Mouse (Mus musculus) heart, embryonic 15.5 days (tissue): Measurements from ENCODE around the gene Rabgap1l. TPM values are rescaled to one million over a fixed set of nuclear protein-coding genes. Genes with fewer than 3 reads are reported as not detected.

Experiments
- ATAC-seq: fragments of 200-750 bp; cut with Nextera tagmentation; replicated peaks from 2 replicates; pipeline ENCODE4 v1.8.0; 2017; ENCODE audit warnings: low read depth, moderate TSS enrichment; ENCODE audit not compliant: insufficient number of reproducible peaks, insufficient read depth, low FRiP score
- H3K27ac ChIP-seq: fragments of 300-500 bp; sonication (generic); 2 replicates; pipeline ENCODE4 v1.5.1; 2015; ENCODE audit warnings: mild to moderate bottlenecking, inconsistent platforms
- H3K27me3 ChIP-seq: fragments of 300-500 bp; sonication (generic); 2 replicates; pipeline ENCODE4 v1.6.1; 2015; ENCODE audit warnings: inconsistent platforms
- H3K36me3 ChIP-seq: fragments of 300-500 bp; sonication (generic); 2 replicates; pipeline ENCODE4 v1.6.1; 2015; ENCODE audit warnings: mild to moderate bottlenecking, inconsistent platforms
- H3K4me1 ChIP-seq: fragments of 300-500 bp; sonication (generic); replicated peaks from 2 replicates; pipeline ENCODE4 v1.6.1; 2015; ENCODE audit warnings: inconsistent platforms
- H3K4me2 ChIP-seq: fragments of 300-500 bp; sonication (generic); 2 replicates; pipeline ENCODE4 v1.6.1; 2015; ENCODE audit warnings: inconsistent platforms, mild to moderate bottlenecking, moderate library complexity
- H3K4me3 ChIP-seq: fragments of 300-500 bp; sonication (generic); 2 replicates; pipeline ENCODE4 v1.5.1; 2015; ENCODE audit warnings: mild to moderate bottlenecking, inconsistent platforms
- H3K9ac ChIP-seq: fragments of 300-500 bp; sonication (generic); 2 replicates; pipeline ENCODE4 v1.6.1; 2015; ENCODE audit warnings: mild to moderate bottlenecking, inconsistent platforms
- H3K9me3 ChIP-seq: fragments of 300-500 bp; sonication (generic); replicated peaks from 2 replicates; pipeline ENCODE4 v1.6.1; 2016; ENCODE audit warnings: inconsistent platforms
- WGBS: fragments of 180-500 bp; shearing (Covaris S2); methylation state at CpG from one replicate; pipeline ENCODE4 v1.1.7; 2015; ENCODE audit warnings: mixed read lengths; 5-methylcytosine and 5-hydroxymethylcytosine counted together
- polyA plus RNA-seq: library from polyadenylated mRNA; unstranded; fragments of >200 nt; fragmentation: Nextera tagmentation; extraction: Ambion mirVana; gene quantifications from 2 replicates; pipeline ENCODE4 v1.2.1, GENCODE M21; 2015

Gene Rabgap1l
- polyA plus RNA-seq, 1 experiment from 2014 or later, result 79.1 TPM

DNA sequence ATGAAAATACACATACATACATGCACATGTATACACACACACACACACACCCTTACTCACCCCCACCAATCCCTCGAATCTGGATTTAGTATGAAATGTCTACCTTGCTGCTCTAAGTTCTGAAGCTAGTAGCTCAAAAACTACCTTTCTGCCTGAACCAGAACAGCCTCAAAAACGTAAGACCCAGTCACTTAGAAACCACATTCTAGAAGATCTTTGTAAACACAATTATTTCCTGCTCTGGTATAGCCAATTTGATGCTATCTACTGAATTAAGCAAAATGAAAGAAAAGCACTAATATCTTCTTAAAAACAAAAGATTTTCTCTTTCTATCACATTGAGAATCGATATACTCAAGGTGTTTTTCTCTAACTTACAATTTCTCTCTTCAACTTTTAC lies 6.4 kb downstream of the Rabgap1l start:
- Histone ChIP-seq H3K4me2 (no peak overlapping the region), H3K27me3 (no peaks in the 10 kb centered on the region), H3K27ac (peak overlapping the region; percentile 66; the same call in 1 of the 2 replicates), H3K4me3 (no peak overlapping the region), H3K36me3 (no peaks in the 10 kb centered on the region), H3K9me3 (no peaks in the 10 kb centered on the region), H3K4me1 (peaks cover 14% of the 10 kb centered on the region), H3K9ac (no peak overlapping the region)
- ATAC-seq, result no peak
- WGBS, result 85% methylated on average over 3 of the region's 3 CpGs

DNA sequence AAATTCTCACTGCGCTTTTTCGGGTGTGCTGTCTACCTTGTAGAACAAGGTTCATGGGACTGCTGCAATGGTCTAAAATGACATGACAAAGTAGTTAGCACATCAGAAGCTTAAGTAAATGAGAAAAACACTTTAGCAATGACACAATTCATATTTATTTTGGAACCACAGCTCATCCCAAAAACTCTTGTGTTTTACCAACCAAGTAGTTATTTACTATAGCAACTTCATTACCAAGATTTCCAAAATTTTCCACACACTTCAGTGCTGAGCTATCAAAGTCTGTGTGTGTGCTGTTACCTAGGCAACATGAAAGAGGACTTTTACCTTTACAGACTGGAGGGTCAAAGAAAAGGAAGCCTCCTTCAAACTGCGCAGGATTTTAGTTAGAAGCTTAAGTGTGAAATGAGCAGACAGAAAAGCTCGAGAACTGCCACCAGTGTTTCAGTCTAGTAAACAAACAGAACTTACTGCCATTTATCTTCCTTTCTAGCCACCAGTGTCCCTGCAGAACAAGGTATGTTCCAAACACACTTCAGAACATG lies 7.3 kb downstream of the Rabgap1l start:
- no peaks in the 10 kb centered on the region for H3K27me3 ChIP-seq
- no peak for ATAC-seq
- no peak overlapping the region for H3K4me3 ChIP-seq
- H3K27ac ChIP-seq, result no peak overlapping the region
- H3K36me3 ChIP-seq, result no peaks in the 10 kb centered on the region
- peaks cover 12% of the 10 kb centered on the region for H3K4me1 ChIP-seq
- no peak overlapping the region for H3K4me2 ChIP-seq
- H3K9ac ChIP-seq, result no peak overlapping the region
- WGBS, result 84% methylated on average over 4 of the region's 4 CpGs
- no peaks in the 10 kb centered on the region for H3K9me3 ChIP-seq

DNA sequence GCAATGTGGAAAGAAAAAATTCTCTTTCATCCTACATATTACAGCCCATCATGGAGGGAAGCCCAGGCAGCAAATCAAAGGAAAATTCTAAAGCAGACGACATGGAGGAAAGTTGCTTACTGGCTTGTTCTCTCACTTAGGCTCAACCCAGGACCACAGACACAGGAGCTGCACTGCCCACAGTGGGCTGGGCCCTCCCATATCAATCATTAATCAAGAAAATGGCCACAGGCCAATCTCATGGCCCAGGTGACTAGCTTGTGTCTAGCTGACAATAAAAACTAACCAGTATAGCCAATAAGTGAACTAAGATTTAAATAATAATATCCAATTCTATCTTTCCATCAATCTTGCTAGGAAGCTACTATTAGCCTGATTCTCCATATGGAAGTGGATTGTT lies 8.9 kb downstream of the Rabgap1l start:
- no peak overlapping the region for H3K4me2 ChIP-seq
- peaks cover 12% of the 10 kb centered on the region for H3K4me1 ChIP-seq
- H3K9ac ChIP-seq, result no peak overlapping the region
- H3K27ac ChIP-seq, result no peak overlapping the region
- H3K27me3 ChIP-seq, result no peaks in the 10 kb centered on the region
- WGBS, result 65% methylated on average over 1 of the region's 1 CpGs
- H3K9me3 ChIP-seq, result no peaks in the 10 kb centered on the region
- no peaks in the 10 kb centered on the region for H3K36me3 ChIP-seq
- no peak overlapping the region for H3K4me3 ChIP-seq
- ATAC-seq, result no peak

DNA sequence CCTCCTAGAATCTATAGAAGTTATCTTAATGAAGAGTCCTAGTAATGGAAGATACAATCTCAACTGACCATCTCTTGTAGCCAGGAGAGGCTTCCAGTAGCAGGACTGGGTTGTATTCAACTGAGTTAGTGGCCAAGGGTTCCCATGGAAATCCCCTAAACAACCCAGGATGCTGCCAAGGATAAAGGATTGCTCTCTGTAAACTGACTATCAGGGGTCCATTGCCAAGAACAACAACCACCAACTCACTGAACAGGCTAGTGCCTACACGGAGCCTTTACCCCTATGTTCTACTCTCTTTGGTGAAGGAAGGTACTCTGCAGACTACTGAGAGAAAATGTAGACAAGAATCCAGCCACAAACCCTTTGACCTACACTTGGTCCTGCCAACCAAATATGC lies 18.8 kb downstream of the Rabgap1l start:
- no peak overlapping the region for H3K4me3 ChIP-seq
- H3K27ac ChIP-seq, result no peak overlapping the region
- no peaks in the 10 kb centered on the region for H3K27me3 ChIP-seq
- ATAC-seq, result no peak
- 73% methylated on average over 1 of the region's 1 CpGs for WGBS
- H3K9me3 ChIP-seq, result no peaks in the 10 kb centered on the region
- no peaks in the 10 kb centered on the region for H3K4me1 ChIP-seq
- no peak overlapping the region for H3K9ac ChIP-seq
- no peaks in the 10 kb centered on the region for H3K36me3 ChIP-seq
- no peak overlapping the region for H3K4me2 ChIP-seq

DNA sequence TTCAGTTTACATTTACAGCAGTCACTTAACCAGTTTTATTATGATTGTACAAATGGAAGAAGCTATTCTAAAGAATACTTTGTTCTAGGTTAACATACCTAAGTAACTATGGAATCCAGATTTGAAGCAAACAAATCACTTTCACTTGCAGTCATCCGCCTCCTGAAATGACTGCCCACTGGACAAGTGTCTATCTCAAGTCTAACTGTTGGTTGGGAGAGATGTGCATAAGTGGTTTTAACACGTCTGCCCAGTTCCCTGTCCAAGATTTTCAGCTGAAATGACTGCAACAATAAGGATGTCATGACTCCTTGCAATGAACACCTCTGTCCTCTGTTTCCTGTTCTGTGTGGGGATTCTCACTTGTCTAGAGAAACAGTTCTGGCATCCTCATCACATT lies 27.4 kb downstream of the Rabgap1l start:
- H3K27me3 ChIP-seq, result no peaks in the 10 kb centered on the region
- WGBS, result 55% methylated on average over 2 of the region's 2 CpGs
- no peak overlapping the region for H3K4me3 ChIP-seq
- no peak for ATAC-seq
- no peaks in the 10 kb centered on the region for H3K36me3 ChIP-seq
- no peak overlapping the region for H3K27ac ChIP-seq
- no peak overlapping the region for H3K9ac ChIP-seq
- no peak overlapping the region for H3K4me2 ChIP-seq
- no peaks in the 10 kb centered on the region for H3K9me3 ChIP-seq
- H3K4me1 ChIP-seq, result no peaks in the 10 kb centered on the region

DNA sequence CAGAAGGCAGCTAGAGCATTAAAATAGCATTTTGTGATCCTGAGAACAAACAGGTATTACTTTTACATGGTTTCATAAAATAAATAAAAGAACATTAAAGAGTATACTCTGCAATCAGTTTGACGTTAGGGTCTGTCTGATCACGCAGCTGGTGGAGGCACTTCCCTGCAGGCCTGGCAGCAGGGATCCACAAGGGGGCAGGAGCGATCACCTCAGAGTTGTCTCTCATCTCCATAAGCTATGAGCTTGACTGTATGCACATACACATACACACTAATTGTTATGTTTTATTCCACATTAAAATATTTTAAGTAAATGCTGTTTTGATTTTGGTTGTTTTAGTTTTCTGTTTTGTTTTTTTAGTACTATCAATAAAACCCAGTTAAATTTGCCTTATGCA lies 34.8 kb downstream of the Rabgap1l start:
- Histone ChIP-seq H3K4me1 (no peaks in the 10 kb centered on the region), H3K27me3 (no peaks in the 10 kb centered on the region), H3K27ac (no peak overlapping the region), H3K4me2 (no peak overlapping the region), H3K9me3 (no peaks in the 10 kb centered on the region), H3K9ac (no peak overlapping the region), H3K36me3 (no peaks in the 10 kb centered on the region), H3K4me3 (no peak overlapping the region)
- 35% methylated on average over 3 of the region's 3 CpGs for WGBS
- ATAC-seq, result no peak

DNA sequence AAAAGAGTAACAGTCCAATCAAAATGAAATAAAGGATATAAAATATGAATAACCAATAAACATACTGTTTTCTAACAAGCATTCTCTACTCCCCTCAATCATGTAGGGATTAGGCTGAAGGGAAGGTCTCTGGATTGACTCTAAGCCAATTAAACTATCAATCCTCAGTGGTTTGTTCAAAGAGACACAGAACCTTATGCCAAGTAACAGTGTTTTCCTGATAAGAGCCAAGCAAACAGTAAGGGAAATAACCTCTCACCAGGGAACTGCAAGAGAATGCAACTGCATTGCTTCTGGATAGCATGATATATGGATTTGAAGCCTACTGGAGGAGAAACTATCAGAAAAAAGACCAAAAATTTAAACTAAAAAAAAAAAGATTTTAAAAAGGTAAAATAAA lies 37.7 kb downstream of the Rabgap1l start:
- ATAC-seq, result no peak
- Histone ChIP-seq H3K9ac (no peak overlapping the region), H3K4me1 (peaks cover 5% of the 10 kb centered on the region), H3K9me3 (no peaks in the 10 kb centered on the region), H3K27ac (no peak overlapping the region), H3K4me2 (no peak overlapping the region), H3K27me3 (no peaks in the 10 kb centered on the region), H3K4me3 (no peak overlapping the region), H3K36me3 (no peaks in the 10 kb centered on the region)

DNA sequence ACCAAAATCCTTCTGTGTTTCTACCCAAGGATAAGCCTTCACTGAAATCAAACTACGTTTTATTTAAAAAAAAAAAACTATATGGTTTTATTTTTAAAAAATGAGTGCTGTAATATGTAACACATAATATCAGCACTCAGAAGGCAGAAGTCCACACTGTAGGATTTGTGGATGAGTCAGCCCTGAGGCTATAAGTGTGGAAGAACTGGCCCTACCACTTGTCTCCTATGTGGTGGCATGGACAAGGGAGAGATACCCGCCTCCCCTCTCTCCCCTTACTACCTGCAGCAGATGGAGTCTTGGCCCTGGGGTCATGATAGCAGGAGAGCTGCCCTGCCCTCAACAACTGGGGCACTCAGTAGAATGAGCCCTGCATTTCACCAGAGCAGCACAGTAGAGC lies 42.4 kb downstream of the Rabgap1l start:
- Histone ChIP-seq H3K27ac (peak overlapping the region; percentile 51; the same call in 1 of the 2 replicates), H3K4me3 (no peak overlapping the region), H3K27me3 (no peaks in the 10 kb centered on the region), H3K4me2 (no peak overlapping the region), H3K9me3 (no peaks in the 10 kb centered on the region), H3K36me3 (no peaks in the 10 kb centered on the region), H3K9ac (no peak overlapping the region), H3K4me1 (peaks cover 12% of the 10 kb centered on the region)
- ATAC-seq, result no peak
- 58% methylated on average over 2 of the region's 2 CpGs for WGBS

DNA sequence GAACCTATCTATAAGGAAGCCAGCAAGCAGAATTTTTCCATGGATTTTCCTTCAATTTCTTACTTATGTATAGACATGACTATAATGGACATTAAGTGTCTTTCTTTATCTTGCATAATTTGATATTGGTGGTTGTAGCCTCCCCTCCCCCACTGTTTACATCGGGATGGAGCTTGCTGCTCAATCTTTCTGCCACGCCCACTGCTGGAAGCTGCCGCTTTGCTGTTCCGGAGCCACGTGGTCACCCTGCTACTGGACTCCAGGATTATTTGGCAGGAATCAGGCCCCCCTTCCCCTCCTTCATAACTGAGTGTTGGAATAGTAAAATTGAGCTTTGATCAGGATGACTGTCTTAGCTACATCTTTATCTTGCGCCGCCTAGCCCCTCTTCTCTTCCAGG lies 46.2 kb downstream of the Rabgap1l start:
- H3K4me1 ChIP-seq, result peaks cover 19% of the 10 kb centered on the region
- H3K27me3 ChIP-seq, result no peaks in the 10 kb centered on the region
- 27% methylated on average over 7 of the region's 7 CpGs for WGBS
- H3K36me3 ChIP-seq, result no peaks in the 10 kb centered on the region
- ATAC-seq, result no peak
- no peaks in the 10 kb centered on the region for H3K9me3 ChIP-seq
- no peak overlapping the region for H3K4me2 ChIP-seq
- no peak overlapping the region for H3K27ac ChIP-seq
- no peak overlapping the region for H3K4me3 ChIP-seq
- H3K9ac ChIP-seq, result no peak overlapping the region

DNA sequence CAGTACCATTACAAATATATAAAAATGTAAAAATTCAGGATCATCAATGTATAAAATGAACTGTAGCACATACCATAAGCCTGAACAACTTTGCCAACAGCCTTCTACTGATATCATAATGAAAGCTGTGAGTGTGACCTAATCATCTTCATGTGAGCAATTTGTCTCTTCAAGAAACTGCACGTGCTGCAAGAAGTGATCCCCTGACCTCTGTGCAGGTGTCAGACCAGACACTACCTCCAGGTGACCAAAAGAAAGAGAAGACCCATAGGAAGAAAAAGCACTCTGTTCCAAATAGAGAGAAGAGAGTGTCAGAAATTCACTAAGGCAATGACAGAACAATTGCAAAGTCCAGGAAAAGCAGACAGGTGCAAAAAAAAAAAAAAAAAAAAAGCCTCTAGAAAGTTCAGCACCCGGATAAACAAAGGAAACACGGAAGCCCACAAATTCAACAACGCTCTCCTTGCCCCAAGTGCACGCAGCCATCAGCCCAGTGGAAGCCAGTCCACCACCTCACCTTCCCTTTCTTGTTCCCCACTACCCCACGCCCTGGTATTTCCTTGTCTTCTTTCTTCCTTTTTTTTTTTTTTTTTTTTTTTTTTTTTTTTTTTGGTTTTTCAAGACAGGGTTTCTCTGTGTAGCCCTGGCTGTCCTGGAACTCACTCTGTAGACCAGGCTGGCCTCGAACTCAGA lies 47.6 kb downstream of the Rabgap1l start:
- H3K27ac ChIP-seq, result no peak overlapping the region
- WGBS, result 86% methylated on average over 7 of the region's 7 CpGs
- no peak overlapping the region for H3K4me3 ChIP-seq
- no peak overlapping the region for H3K9ac ChIP-seq
- H3K9me3 ChIP-seq, result no peaks in the 10 kb centered on the region
- ATAC-seq, result no peak
- no peaks in the 10 kb centered on the region for H3K36me3 ChIP-seq
- peaks cover 14% of the 10 kb centered on the region for H3K4me1 ChIP-seq
- no peak overlapping the region for H3K4me2 ChIP-seq
- no peaks in the 10 kb centered on the region for H3K27me3 ChIP-seq

DNA sequence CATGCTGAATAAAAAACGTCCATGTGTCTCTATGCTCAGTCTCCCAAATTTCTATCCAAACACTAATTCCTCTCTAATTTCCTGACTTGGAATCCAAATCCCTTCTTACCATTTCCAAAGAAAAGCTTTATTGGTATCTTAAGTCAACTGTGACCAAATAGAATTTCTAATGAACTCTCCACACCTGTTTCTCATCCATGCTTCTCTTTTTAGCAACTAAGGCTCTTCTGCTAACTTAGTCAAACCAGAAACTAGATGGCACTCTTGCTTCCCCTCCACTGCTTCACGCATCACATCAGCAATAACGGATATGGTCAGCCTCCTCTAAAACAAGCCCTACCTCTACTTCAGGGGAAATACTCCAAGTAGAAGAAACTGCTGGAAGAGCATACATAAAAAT lies 49.0 kb downstream of the Rabgap1l start:
- 34% methylated on average over 3 of the region's 3 CpGs for WGBS
- H3K27me3 ChIP-seq, result no peaks in the 10 kb centered on the region
- no peaks in the 10 kb centered on the region for H3K9me3 ChIP-seq
- no peak overlapping the region for H3K27ac ChIP-seq
- no peak for ATAC-seq
- no peak overlapping the region for H3K9ac ChIP-seq
- peaks cover 14% of the 10 kb centered on the region for H3K4me1 ChIP-seq
- H3K4me3 ChIP-seq, result no peak overlapping the region
- H3K4me2 ChIP-seq, result no peak overlapping the region
- no peaks in the 10 kb centered on the region for H3K36me3 ChIP-seq

DNA sequence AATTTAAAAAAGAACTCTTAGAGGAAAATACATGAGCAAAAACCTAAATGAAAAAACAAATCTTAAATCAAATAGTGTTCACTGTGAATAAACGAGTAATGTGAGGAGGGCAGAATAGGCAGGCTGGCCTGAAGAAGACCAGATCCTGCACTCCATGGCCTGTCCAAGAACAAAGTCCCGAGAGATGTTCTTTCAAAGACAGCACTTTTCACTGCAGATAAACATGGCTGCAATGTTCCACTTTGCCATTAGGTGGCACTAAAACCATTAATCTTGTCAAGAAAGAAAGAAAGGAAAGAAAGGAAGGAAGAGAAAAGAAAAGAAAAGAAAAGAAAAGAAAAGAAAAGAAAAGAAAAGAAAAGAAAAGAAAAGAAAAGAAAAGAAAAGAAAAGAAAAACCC lies 49.8 kb downstream of the Rabgap1l start:
- no peak overlapping the region for H3K4me2 ChIP-seq
- no peak for ATAC-seq
- H3K9ac ChIP-seq, result no peak overlapping the region
- no peak overlapping the region for H3K27ac ChIP-seq
- WGBS, result 3% methylated on average over 2 of the region's 2 CpGs
- no peaks in the 10 kb centered on the region for H3K27me3 ChIP-seq
- H3K36me3 ChIP-seq, result 0 out of 2 replicates have a peak, but pooled peaks cover 5% of the 10 kb centered on the region
- H3K9me3 ChIP-seq, result no peaks in the 10 kb centered on the region
- peaks cover 14% of the 10 kb centered on the region for H3K4me1 ChIP-seq
- H3K4me3 ChIP-seq, result no peak overlapping the region
